Mouse (Mus musculus) liver, embryonic 16.5 days (tissue): ENCODE measurements around the gene Fgf6. TPM values are rescaled to one million over a fixed set of nuclear protein-coding genes. Genes with fewer than 3 reads are reported as not detected.
A peak's percentile ranks its signal among the peaks of the same experiment; 100 is the strongest.

Source experiments
- ATAC-seq: fragments of 200-750 bp; cut with Nextera tagmentation; 2 replicates; pipeline ENCODE4 v1.8.0; 2017; ENCODE audit warnings: low read depth, mild to moderate bottlenecking, moderate number of reproducible peaks, moderate library complexity
- H3K27ac ChIP-seq: fragments of 300-500 bp; sonication (generic); 2 replicates; pipeline ENCODE4 v1.5.1; 2014; ENCODE audit warnings: mild to moderate bottlenecking, low read length
- H3K27me3 ChIP-seq: fragments of 300-500 bp; sonication (generic); 2 replicates; pipeline ENCODE4 v1.6.1; 2014; ENCODE audit warnings: low read depth, low read length, mixed read lengths; ENCODE audit not compliant: control insufficient read depth, insufficient read depth
- H3K36me3 ChIP-seq: fragments of 300-500 bp; sonication (generic); 2 replicates; pipeline ENCODE4 v1.6.1; 2014; ENCODE audit warnings: mild to moderate bottlenecking; ENCODE audit not compliant: control insufficient read depth, insufficient read depth
- H3K4me1 ChIP-seq: fragments of 300-500 bp; sonication (generic); 2 replicates; pipeline ENCODE4 v1.6.1; 2014; ENCODE audit warnings: low read depth, low read length, mixed read lengths; ENCODE audit not compliant: control insufficient read depth
- H3K4me2 ChIP-seq: fragments of 300-500 bp; sonication (generic); 2 replicates; pipeline ENCODE4 v1.6.1; 2014; ENCODE audit warnings: low read depth, low read length, mixed read lengths
- H3K4me3 ChIP-seq: fragments of 300-500 bp; sonication (generic); 2 replicates; pipeline ENCODE4 v1.5.1; 2014; ENCODE audit warnings: low read depth, mild to moderate bottlenecking, low read length
- H3K9ac ChIP-seq: fragments of 300-500 bp; sonication (generic); 2 replicates; pipeline ENCODE4 v1.6.1; 2014; ENCODE audit warnings: low read depth, low read length
- H3K9me3 ChIP-seq: fragments of 300-500 bp; sonication (generic); replicated peaks from 2 replicates; pipeline ENCODE4 v1.6.1; 2016; ENCODE audit warnings: low read length; ENCODE audit not compliant: control insufficient read depth
- WGBS: fragments of 180-500 bp; shearing (Covaris S2); extraction: QIAGEN DNeasy Blood & Tissue Kit; methylation state at CpG from one replicate; pipeline ENCODE4 v1.1.7; 2014; ENCODE audit not compliant: insufficient replicate concordance; 5-methylcytosine and 5-hydroxymethylcytosine counted together
- polyA plus RNA-seq: library from polyadenylated mRNA; unstranded; fragments of >200 nt; fragmentation: Nextera tagmentation; extraction: Ambion mirVana; gene quantifications from 2 replicates; pipeline ENCODE4 v1.2.1, GENCODE M21; 2015

The Fgf6 gene
- polyA plus RNA-seq, 1 experiment from 2014 or later: not detected

- no peak overlapping the region for H3K9ac ChIP-seq
- H3K4me3 ChIP-seq: no peak overlapping the region
- no peaks in the 10 kb centered on the region for H3K27me3 ChIP-seq
- no peaks in the 10 kb centered on the region for H3K4me1 ChIP-seq
- no peak overlapping the region for H3K4me2 ChIP-seq
- H3K9me3 ChIP-seq: no peaks in the 10 kb centered on the region
- ATAC-seq: no peak
- 73% methylated on average over 13 of the region's 13 CpGs for WGBS
- H3K36me3 ChIP-seq: no peaks in the 10 kb centered on the region
- no peak overlapping the region for H3K27ac ChIP-seq
Measured at GRCm38 (mm10) chr6:127010021-127010420, 5.4 kb upstream of the Fgf6 start.

GRCm38 (mm10) chr6:127011947-127012535 is 3.3 kb upstream of the Fgf6 start:
- H3K9me3 ChIP-seq: no peaks in the 10 kb centered on the region
- no peak overlapping the region for H3K9ac ChIP-seq
- H3K36me3 ChIP-seq: no peaks in the 10 kb centered on the region
- 55% methylated on average over 13 of the region's 13 CpGs for WGBS
- ATAC-seq: no peak
- H3K27me3 ChIP-seq: no peaks in the 10 kb centered on the region
- H3K4me3 ChIP-seq: no peak overlapping the region
- H3K4me1 ChIP-seq: no peaks in the 10 kb centered on the region
- no peak overlapping the region for H3K27ac ChIP-seq
- no peak overlapping the region for H3K4me2 ChIP-seq

GRCm38 (mm10) chr6:127019254-127019653 is 3.9 kb downstream of the Fgf6 start:
- H3K27me3 ChIP-seq: peaks cover 10% of the 10 kb centered on the region
- no peak overlapping the region for H3K27ac ChIP-seq
- no peaks in the 10 kb centered on the region for H3K4me1 ChIP-seq
- H3K4me2 ChIP-seq: no peak overlapping the region
- no peak for ATAC-seq
- H3K9ac ChIP-seq: no peak overlapping the region
- H3K36me3 ChIP-seq: no peaks in the 10 kb centered on the region
- H3K9me3 ChIP-seq: no peaks in the 10 kb centered on the region
- 8% methylated on average over 6 of the region's 6 CpGs for WGBS
- no peak overlapping the region for H3K4me3 ChIP-seq

GRCm38 (mm10) chr6:127020431-127020830 is 5.0 kb downstream of the Fgf6 start:
- 31% methylated on average over 13 of the region's 13 CpGs for WGBS
- no peak for ATAC-seq
- H3K9me3 ChIP-seq: no peaks in the 10 kb centered on the region
- no peak overlapping the region for H3K4me3 ChIP-seq
- no peak overlapping the region for H3K4me2 ChIP-seq
- H3K27ac ChIP-seq: no peak overlapping the region
- H3K27me3 ChIP-seq: peaks cover 10% of the 10 kb centered on the region
- no peaks in the 10 kb centered on the region for H3K4me1 ChIP-seq
- no peak overlapping the region for H3K9ac ChIP-seq
- H3K36me3 ChIP-seq: no peaks in the 10 kb centered on the region

GRCm38 (mm10) chr6:127024836-127025235 is 9.4 kb downstream of the Fgf6 start:
- no peak overlapping the region for H3K4me3 ChIP-seq
- peaks cover 9% of the 10 kb centered on the region for H3K27me3 ChIP-seq
- no peak for ATAC-seq
- H3K36me3 ChIP-seq: no peaks in the 10 kb centered on the region
- H3K9me3 ChIP-seq: no peaks in the 10 kb centered on the region
- no peak overlapping the region for H3K4me2 ChIP-seq
- 48% methylated on average over 7 of the region's 7 CpGs for WGBS
- H3K4me1 ChIP-seq: no peaks in the 10 kb centered on the region
- no peak overlapping the region for H3K27ac ChIP-seq
- H3K9ac ChIP-seq: no peak overlapping the region

- Histone ChIP-seq H3K27ac (no peak overlapping the region), H3K36me3 (no peaks in the 10 kb centered on the region), H3K9ac (no peak overlapping the region), H3K27me3 (no peaks in the 10 kb centered on the region), H3K4me3 (peak overlapping the region; percentile 27; the same call in 1 of the 2 replicates), H3K9me3 (no peaks in the 10 kb centered on the region), H3K4me2 (peak overlapping the region; percentile 29), H3K4me1 (no peaks in the 10 kb centered on the region)
- WGBS: 21% methylated on average over 10 of the region's 10 CpGs
- ATAC-seq: no peak
Measured at GRCm38 (mm10) chr6:127034760-127035159, 19.4 kb downstream of the Fgf6 start.

- Histone ChIP-seq H3K4me1 (no peaks in the 10 kb centered on the region), H3K27ac (no peak overlapping the region), H3K36me3 (no peaks in the 10 kb centered on the region), H3K4me2 (no peak overlapping the region), H3K9ac (no peak overlapping the region), H3K4me3 (no peak overlapping the region), H3K9me3 (no peaks in the 10 kb centered on the region), H3K27me3 (no peaks in the 10 kb centered on the region)
- WGBS: 32% methylated on average over 6 of the region's 6 CpGs
- no peak for ATAC-seq
Measured at GRCm38 (mm10) chr6:127044909-127045308, 29.5 kb downstream of the Fgf6 start.

GRCm38 (mm10) chr6:127050847-127051246 is 35.5 kb downstream of the Fgf6 start:
- WGBS: 65% methylated on average over 4 of the region's 4 CpGs
- Histone ChIP-seq H3K4me2 (no peak overlapping the region), H3K4me1 (no peaks in the 10 kb centered on the region)

GRCm38 (mm10) chr6:127056990-127057588 is 41.7 kb downstream of the Fgf6 start:
- Histone ChIP-seq H3K9ac (no peak overlapping the region), H3K36me3 (no peaks in the 10 kb centered on the region), H3K4me3 (no peak overlapping the region), H3K27ac (no peak overlapping the region), H3K9me3 (no peaks in the 10 kb centered on the region), H3K4me2 (no peak overlapping the region), H3K4me1 (no peaks in the 10 kb centered on the region), H3K27me3 (no peaks in the 10 kb centered on the region)
- ATAC-seq: no peak
- 59% methylated on average over 12 of the region's 12 CpGs for WGBS

More at GRCm38 (mm10) chr6:127050847-127051246, 35.5 kb downstream of the Fgf6 start:
- H3K4me3 ChIP-seq: no peak overlapping the region
- H3K27ac ChIP-seq: no peak overlapping the region
- no peak for ATAC-seq
- no peak overlapping the region for H3K9ac ChIP-seq
- H3K36me3 ChIP-seq: no peaks in the 10 kb centered on the region
- no peaks in the 10 kb centered on the region for H3K27me3 ChIP-seq
- no peaks in the 10 kb centered on the region for H3K9me3 ChIP-seq
